Mouse (Mus musculus): ENCODE data around the gene Map1lc3a.

The Map1lc3a gene

GRCm38 (mm10) chr2:155287456-155288250 lies 11.6 kb downstream of the Map1lc3a start:
- no peak for DNase-seq

- DNase-seq = no peak
These were observed 14.0 kb downstream of the Map1lc3a start for GRCm38 (mm10) chr2:155290066-155290465.

- DNase-seq = no peak
These were observed 17.3 kb downstream of the Map1lc3a start for GRCm38 (mm10) chr2:155293382-155293781.

- no peak for DNase-seq
These were observed 17.8 kb downstream of the Map1lc3a start for GRCm38 (mm10) chr2:155293946-155294345.

- no peak for DNase-seq
These were observed 19.4 kb downstream of the Map1lc3a start for GRCm38 (mm10) chr2:155295453-155295852.

- DNase-seq = no peak
These were observed 23.5 kb downstream of the Map1lc3a start for GRCm38 (mm10) chr2:155299563-155299962.

- no peak for DNase-seq
These were observed 33.0 kb downstream of the Map1lc3a start for GRCm38 (mm10) chr2:155308936-155309592.

- no peak for DNase-seq
These were observed 37.6 kb downstream of the Map1lc3a start for GRCm38 (mm10) chr2:155313671-155314070.

- DNase-seq = no peak
These were observed 42.5 kb downstream of the Map1lc3a start for GRCm38 (mm10) chr2:155318618-155319017.

GRCm38 (mm10) chr2:155320596-155320995 lies 44.5 kb downstream of the Map1lc3a start:
- DNase-seq = no peak

- no peak for DNase-seq
These were observed 49.9 kb downstream of the Map1lc3a start for GRCm38 (mm10) chr2:155326001-155326400.
